Mouse (Mus musculus): Measurements from ENCODE around the gene Nxpe3. TPM values are rescaled to one million over a fixed set of nuclear protein-coding genes. Genes with fewer than 3 reads are reported as not detected.

The Nxpe3 gene
- total and polyA plus RNA-seq, 3 experiments: 2.7 to 4.3 TPM; not detected in 1

DNA sequence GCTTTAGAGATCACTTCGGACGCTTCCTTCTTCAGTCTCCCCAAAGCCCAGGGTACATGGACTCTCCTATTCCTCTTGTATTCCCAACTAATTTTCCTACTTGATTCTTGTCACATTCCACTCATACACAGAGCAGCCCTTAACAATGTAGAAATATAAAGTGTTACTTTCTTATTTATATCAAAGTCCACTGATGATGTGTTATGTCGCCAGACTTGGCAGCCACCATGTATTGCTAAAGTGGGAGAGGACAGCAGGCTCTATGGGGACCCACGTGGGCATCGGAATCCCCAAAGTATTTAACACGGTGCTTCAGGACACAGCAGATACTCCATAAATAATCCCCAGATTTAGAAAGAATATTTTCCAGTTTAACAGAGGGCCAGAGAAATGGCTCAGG lies 80.4 kb downstream of the Nxpe3 start:
- H3K36me3 ChIP-seq (ENCODE audit: control insufficient read depth in 1 of 2, insufficient read depth in 2 of 2, low read length in 2 of 2): peaks cover 6 to 16% of the 10 kb centered on the region in 2 experiments; a peak in 3 of 4 replicates
- H3K27ac ChIP-seq (ENCODE audit: control insufficient read depth, low read depth, low read length): no peak overlapping the region
- no peak overlapping the region for H3K9ac ChIP-seq (ENCODE audit: control insufficient read depth, low read depth, low read length, poor library complexity, severe bottlenecking)
- TF ChIP-seq RAD21 (IDR thresholded peaks at IDR 0.05; ENCODE audit: low read depth, low read length) (no peak), CHD1 (IDR thresholded peaks at IDR 0.05; ENCODE audit: low read depth, low read length) (no peak), ZC3H11A (IDR thresholded peaks at IDR 0.05; ENCODE audit: low read depth, low read length) (no peak), TBP (IDR thresholded peaks at IDR 0.05; ENCODE audit: low read depth, low read length) (no peak), MAZ (IDR thresholded peaks at IDR 0.05; ENCODE audit: low read depth, low read length) (no peak), BHLHE40 (IDR thresholded peaks at IDR 0.05; ENCODE audit: borderline replicate concordance, low read depth, low read length) (no peak), POLR2A (IDR thresholded peaks at IDR 0.05; ENCODE audit: control insufficient read depth in 1 of 2, insufficient read depth in 1 of 2, low read depth in 1 of 2, low read length in 2 of 2, poor library complexity in 1 of 2) (no peak), GABPA (IDR thresholded peaks at IDR 0.05; ENCODE audit: low read depth, low read length) (no peak), UBTF (IDR thresholded peaks at IDR 0.05; ENCODE audit: borderline replicate concordance, insufficient read depth, low read depth, low read length) (no peak), TCF12 (IDR thresholded peaks at IDR 0.05; ENCODE audit: low read depth, low read length) (no peak), MAX (IDR thresholded peaks at IDR 0.05; ENCODE audit: low read length) (no peak), RCOR1 (IDR thresholded peaks at IDR 0.05; ENCODE audit: low read depth, low read length) (no peak), E2F4 (IDR thresholded peaks at IDR 0.05; ENCODE audit: borderline replicate concordance, low read depth, low read length) (no peak), SMC3 (IDR thresholded peaks at IDR 0.05; ENCODE audit: low read depth, low read length) (no peak), ETS1 (IDR thresholded peaks at IDR 0.05; ENCODE audit: low read depth, low read length) (no peak)
- DNase-seq (ENCODE audit: low read depth, low spot score): no peak
- no peaks in the 10 kb centered on the region for H3K27me3 ChIP-seq (ENCODE audit: control insufficient read depth in 1 of 2, insufficient read depth in 2 of 2, low read length in 2 of 2)
- H3K4me1 ChIP-seq (ENCODE audit: control insufficient read depth in 1 of 2, insufficient read depth in 2 of 2, low read length in 2 of 2): peaks cover 4 to 5% of the 10 kb centered on the region in 2 experiments
- no peaks in the 10 kb centered on the region for H3K9me3 ChIP-seq (replicated peaks; ENCODE audit: insufficient read depth, low read length)
- H3K79me2 ChIP-seq (ENCODE audit: control insufficient read depth, insufficient read depth, low read length, poor library complexity): no peaks in the 10 kb centered on the region
- no peak overlapping the region for H3K4me3 ChIP-seq (ENCODE audit: control insufficient read depth in 1 of 2, insufficient read depth in 1 of 2, low read depth in 2 of 2, low read length in 2 of 2)

- no peak overlapping the region for H3K4me3 ChIP-seq (ENCODE audit: control insufficient read depth in 1 of 2, insufficient read depth in 1 of 2, low read depth in 2 of 2, low read length in 2 of 2)
- no peak overlapping the region for H3K9ac ChIP-seq (ENCODE audit: control insufficient read depth, low read depth, low read length, poor library complexity, severe bottlenecking)
- H3K79me2 ChIP-seq (ENCODE audit: control insufficient read depth, insufficient read depth, low read length, poor library complexity): no peaks in the 10 kb centered on the region
- H3K36me3 ChIP-seq (ENCODE audit: control insufficient read depth in 1 of 2, insufficient read depth in 2 of 2, low read length in 2 of 2): peaks cover 6 to 16% of the 10 kb centered on the region in 2 experiments; a peak in 3 of 4 replicates
- DNase-seq (ENCODE audit: low read depth, low spot score): no peak
- H3K4me1 ChIP-seq (ENCODE audit: control insufficient read depth in 1 of 2, insufficient read depth in 2 of 2, low read length in 2 of 2): peaks cover 4 to 5% of the 10 kb centered on the region in 2 experiments
- no peak overlapping the region for H3K27ac ChIP-seq (ENCODE audit: control insufficient read depth, low read depth, low read length)
- no peaks in the 10 kb centered on the region for H3K9me3 ChIP-seq (replicated peaks; ENCODE audit: insufficient read depth, low read length)
- TF ChIP-seq MXI1 (IDR thresholded peaks at IDR 0.05; ENCODE audit: low read depth, low read length): no peak
- no peak for TF ChIP-seq ZNF384 (IDR thresholded peaks at IDR 0.05; ENCODE audit: low read depth, low read length)
- no peak for TF ChIP-seq TBP (IDR thresholded peaks at IDR 0.05; ENCODE audit: low read depth, low read length)
- TF ChIP-seq KAT2A (conservative IDR thresholded peaks at IDR 0.05; ENCODE audit: low read depth, low read length): no peak
- TF ChIP-seq ZKSCAN1 (IDR thresholded peaks at IDR 0.05; ENCODE audit: low read depth, low read length): no peak
- no peak for TF ChIP-seq HCFC1 (IDR thresholded peaks at IDR 0.05; ENCODE audit: low read depth, low read length)
- TF ChIP-seq E2F4 (IDR thresholded peaks at IDR 0.05; ENCODE audit: borderline replicate concordance, low read depth, low read length): no peak
- TF ChIP-seq CTCF (IDR thresholded peaks at IDR 0.05 in 2 of 3, conservative IDR thresholded peaks at IDR 0.05 in 1 of 3; ENCODE audit: control insufficient read depth in 1 of 3, insufficient read depth in 1 of 3, low read depth in 2 of 3, low read length in 3 of 3, poor library complexity in 1 of 3, severe bottlenecking in 1 of 3): no peak
- TF ChIP-seq SIN3A (IDR thresholded peaks at IDR 0.05; ENCODE audit: low read length): no peak
- TF ChIP-seq GABPA (IDR thresholded peaks at IDR 0.05; ENCODE audit: low read depth, low read length): no peak
- TF ChIP-seq JUND (IDR thresholded peaks at IDR 0.05; ENCODE audit: low read depth, low read length): no peak
- no peak for TF ChIP-seq MYC (IDR thresholded peaks at IDR 0.05; ENCODE audit: low read depth, low read length)
- TF ChIP-seq EP300 (IDR thresholded peaks at IDR 0.05; ENCODE audit: low read depth in 1 of 2, low read length in 2 of 2): no peak
- TF ChIP-seq TAL1 (IDR thresholded peaks at IDR 0.05; ENCODE audit: low read length): no peak
- TF ChIP-seq ZMIZ1 (IDR thresholded peaks at IDR 0.05; ENCODE audit: low read depth, low read length): no peak
- no peak for TF ChIP-seq ZC3H11A (IDR thresholded peaks at IDR 0.05; ENCODE audit: low read depth, low read length)
- no peak for TF ChIP-seq GATA1 (IDR thresholded peaks at IDR 0.05; ENCODE audit: low read depth, low read length)
- no peak for TF ChIP-seq NRF1 (IDR thresholded peaks at IDR 0.05; ENCODE audit: insufficient read depth, low read depth, low read length, poor library complexity, severe bottlenecking)
- TF ChIP-seq BHLHE40 (IDR thresholded peaks at IDR 0.05; ENCODE audit: borderline replicate concordance, low read depth, low read length): no peak
- no peaks in the 10 kb centered on the region for H3K27me3 ChIP-seq (ENCODE audit: control insufficient read depth in 1 of 2, insufficient read depth in 2 of 2, low read length in 2 of 2)
Observed at GRCm38 (mm10) chr16:55813916-55814315, 81.2 kb downstream of the Nxpe3 start.
